Mouse (Mus musculus) kidney, embryonic 14.5 days (tissue): Measurements from ENCODE around the gene U2af2. TPM values are rescaled to one million over a fixed set of nuclear protein-coding genes. Genes with fewer than 3 reads are reported as not detected.

ENCODE experiments used
- ATAC-seq: fragments of 200-750 bp; cut with Nextera tagmentation; 2 replicates; pipeline ENCODE4 v1.8.0; 2017; ENCODE audit warnings: moderate number of reproducible peaks, mild to moderate bottlenecking, moderate TSS enrichment, moderate library complexity; ENCODE audit not compliant: low FRiP score, low TSS enrichment
- H3K27ac ChIP-seq: fragments of 300-500 bp; sonication (generic); 2 replicates; pipeline ENCODE4 v1.5.1; 2014; ENCODE audit warnings: low read depth, mild to moderate bottlenecking, low read length, moderate library complexity, mixed read lengths
- H3K27me3 ChIP-seq: fragments of 300-500 bp; sonication (generic); 2 replicates; pipeline ENCODE4 v1.6.1; 2014; ENCODE audit warnings: mild to moderate bottlenecking, low read length; ENCODE audit not compliant: control insufficient read depth, insufficient read depth
- H3K36me3 ChIP-seq: fragments of 300-500 bp; sonication (generic); 2 replicates; pipeline ENCODE4 v1.6.1; 2014; ENCODE audit warnings: low read length, mixed read lengths; ENCODE audit not compliant: control insufficient read depth, insufficient read depth
- H3K4me1 ChIP-seq: fragments of 300-500 bp; sonication (generic); 2 replicates; pipeline ENCODE4 v1.6.1; 2014; ENCODE audit warnings: low read length, mixed read lengths; ENCODE audit not compliant: control insufficient read depth, insufficient read depth
- H3K4me2 ChIP-seq: fragments of 300-500 bp; sonication (generic); replicated peaks from 2 replicates; pipeline ENCODE4 v1.6.1; 2014; ENCODE audit warnings: low read depth, mild to moderate bottlenecking, low read length
- H3K4me3 ChIP-seq: fragments of 300-500 bp; sonication (generic); 2 replicates; pipeline ENCODE4 v1.5.1; 2014; ENCODE audit warnings: mild to moderate bottlenecking, low read length
- H3K9ac ChIP-seq: fragments of 300-500 bp; sonication (generic); 2 replicates; pipeline ENCODE4 v1.6.1; 2014; ENCODE audit warnings: low read depth, mild to moderate bottlenecking, low read length, moderate library complexity
- H3K9me3 ChIP-seq: fragments of 300-500 bp; sonication (generic); 2 replicates; pipeline ENCODE4 v1.6.1; 2016; ENCODE audit warnings: low read length; ENCODE audit not compliant: control insufficient read depth
- WGBS: fragments of 180-500 bp; shearing (Covaris S2); extraction: QIAGEN DNeasy Blood & Tissue Kit; methylation state at CpG from one replicate; pipeline ENCODE4 v1.1.7; 2014; 5-methylcytosine and 5-hydroxymethylcytosine counted together
- polyA plus RNA-seq: library from polyadenylated mRNA; unstranded; fragments of >200 nt; fragmentation: Nextera tagmentation; extraction: Ambion mirVana; gene quantifications from 2 replicates; pipeline ENCODE4 v1.2.1, GENCODE M21; 2014

Gene U2af2
- polyA plus RNA-seq, 1 experiment from 2014 or later = 148 TPM

GRCm38 (mm10) chr7:5087886-5088285 is 25.9 kb downstream of the U2af2 start:
- H3K4me2 ChIP-seq = no peak overlapping the region
- no peaks in the 10 kb centered on the region for H3K27me3 ChIP-seq
- no peak overlapping the region for H3K4me3 ChIP-seq
- no peak overlapping the region for H3K27ac ChIP-seq
- 0 out of 2 replicates have a peak, but pooled peaks cover 6% of the 10 kb centered on the region for H3K4me1 ChIP-seq
- H3K9me3 ChIP-seq = no peaks in the 10 kb centered on the region
- 79% methylated on average over 4 of the region's 4 CpGs for WGBS
- peaks cover 61% of the 10 kb centered on the region for H3K36me3 ChIP-seq
- ATAC-seq = no peak
- H3K9ac ChIP-seq = no peak overlapping the region

GRCm38 (mm10) chr7:5089853-5090252 is 27.9 kb downstream of the U2af2 start:
- ATAC-seq = no peak
- WGBS = 95% methylated on average over 15 of the region's 15 CpGs
- Histone ChIP-seq H3K9me3 (no peaks in the 10 kb centered on the region), H3K27me3 (no peaks in the 10 kb centered on the region), H3K4me3 (no peak overlapping the region), H3K9ac (no peak overlapping the region), H3K4me1 (0 out of 2 replicates have a peak, but pooled peaks cover 6% of the 10 kb centered on the region), H3K27ac (no peak overlapping the region), H3K36me3 (peaks cover 67% of the 10 kb centered on the region), H3K4me2 (no peak overlapping the region)

GRCm38 (mm10) chr7:5091008-5091728 is 29.2 kb downstream of the U2af2 start:
- Histone ChIP-seq H3K4me1 (0 out of 2 replicates have a peak, but pooled peaks cover 6% of the 10 kb centered on the region), H3K9me3 (no peaks in the 10 kb centered on the region), H3K36me3 (peaks cover 67% of the 10 kb centered on the region), H3K4me3 (no peak overlapping the region), H3K27me3 (no peaks in the 10 kb centered on the region), H3K27ac (no peak overlapping the region), H3K9ac (no peak overlapping the region), H3K4me2 (no peak overlapping the region)
- WGBS = 87% methylated on average over 15 of the region's 15 CpGs
- no peak for ATAC-seq

- Histone ChIP-seq H3K36me3 (peaks cover 73% of the 10 kb centered on the region), H3K27ac (no peak overlapping the region), H3K4me2 (no peak overlapping the region), H3K9ac (no peak overlapping the region), H3K9me3 (no peaks in the 10 kb centered on the region), H3K27me3 (no peaks in the 10 kb centered on the region), H3K4me1 (0 out of 2 replicates have a peak, but pooled peaks cover 3% of the 10 kb centered on the region), H3K4me3 (no peak overlapping the region)
- ATAC-seq = no peak
- 81% methylated on average over 6 of the region's 6 CpGs for WGBS
Measured at GRCm38 (mm10) chr7:5092381-5092780, 30.4 kb downstream of the U2af2 start.

GRCm38 (mm10) chr7:5092831-5093510 is 31.0 kb downstream of the U2af2 start:
- no peak for ATAC-seq
- no peak overlapping the region for H3K4me2 ChIP-seq
- H3K9ac ChIP-seq = no peak overlapping the region
- 83% methylated on average over 20 of the region's 21 CpGs for WGBS
- H3K27me3 ChIP-seq = no peaks in the 10 kb centered on the region
- no peak overlapping the region for H3K4me3 ChIP-seq
- no peak overlapping the region for H3K27ac ChIP-seq
- H3K9me3 ChIP-seq = no peaks in the 10 kb centered on the region
- H3K36me3 ChIP-seq = peaks cover 78% of the 10 kb centered on the region
- H3K4me1 ChIP-seq = no peaks in the 10 kb centered on the region

GRCm38 (mm10) chr7:5098769-5099168 is 36.8 kb downstream of the U2af2 start:
- H3K9ac ChIP-seq = no peak overlapping the region
- ATAC-seq = no peak

GRCm38 (mm10) chr7:5099796-5100195 is 37.9 kb downstream of the U2af2 start:
- 91% methylated on average over 3 of the region's 3 CpGs for WGBS
- Histone ChIP-seq H3K4me3 (no peak overlapping the region), H3K27me3 (no peaks in the 10 kb centered on the region), H3K36me3 (peaks cover 43% of the 10 kb centered on the region), H3K27ac (no peak overlapping the region), H3K4me1 (no peaks in the 10 kb centered on the region), H3K9ac (no peak overlapping the region), H3K4me2 (no peak overlapping the region), H3K9me3 (no peaks in the 10 kb centered on the region)
- ATAC-seq = no peak

More at GRCm38 (mm10) chr7:5098769-5099168, 36.8 kb downstream of the U2af2 start:
- no peaks in the 10 kb centered on the region for H3K4me1 ChIP-seq
- no peak overlapping the region for H3K4me3 ChIP-seq
- 91% methylated on average over 5 of the region's 5 CpGs for WGBS
- no peaks in the 10 kb centered on the region for H3K9me3 ChIP-seq
- no peak overlapping the region for H3K27ac ChIP-seq
- peaks cover 53% of the 10 kb centered on the region for H3K36me3 ChIP-seq
- no peaks in the 10 kb centered on the region for H3K27me3 ChIP-seq
- no peak overlapping the region for H3K4me2 ChIP-seq

- Histone ChIP-seq H3K27ac (no peak overlapping the region), H3K36me3 (peaks cover 30% of the 10 kb centered on the region), H3K4me1 (no peaks in the 10 kb centered on the region), H3K4me3 (no peak overlapping the region), H3K4me2 (no peak overlapping the region), H3K9me3 (no peaks in the 10 kb centered on the region), H3K9ac (no peak overlapping the region), H3K27me3 (no peaks in the 10 kb centered on the region)
- 89% methylated on average over 10 of the region's 10 CpGs for WGBS
- ATAC-seq = no peak
Measured at GRCm38 (mm10) chr7:5101066-5101663, 39.2 kb downstream of the U2af2 start.

- ATAC-seq = no peak
- Histone ChIP-seq H3K4me3 (no peak overlapping the region), H3K9ac (no peak overlapping the region), H3K36me3 (peaks cover 17% of the 10 kb centered on the region), H3K9me3 (no peaks in the 10 kb centered on the region), H3K4me1 (no peaks in the 10 kb centered on the region), H3K27me3 (no peaks in the 10 kb centered on the region), H3K4me2 (no peak overlapping the region), H3K27ac (no peak overlapping the region)
- WGBS = 88% methylated on average over 2 of the region's 2 CpGs
Measured at GRCm38 (mm10) chr7:5102564-5102963, 40.6 kb downstream of the U2af2 start.
